Mouse (Mus musculus) embryonic stem cell, embryonic (primary cell): ENCODE measurements around the gene Pgm2l1.

Experiments used
- CTCF ChIA-PET, 4 experiments: fragments of 300-600 bp in 2 of 4; fragments of 350-600 bp in 2 of 4; sonication (Branson Sonifier 250); formaldehyde crosslinking; loops; one replicate each; lab custom pipeline; 2022; ENCODE audit warnings: inconsistent platforms in 2 of 4; lab: Charles Lee
- POLR2A ChIA-PET, 4 experiments: fragments of 300-600 bp in 2 of 4; fragments of 350-600 bp in 2 of 4; sonication (Branson Sonifier 250); formaldehyde crosslinking; loops; one replicate each; lab custom pipeline; 2022; ENCODE audit warnings: antibody characterized with exemption in 4 of 4, inconsistent platforms in 1 of 4; lab: Charles Lee

The Pgm2l1 gene

DNA sequence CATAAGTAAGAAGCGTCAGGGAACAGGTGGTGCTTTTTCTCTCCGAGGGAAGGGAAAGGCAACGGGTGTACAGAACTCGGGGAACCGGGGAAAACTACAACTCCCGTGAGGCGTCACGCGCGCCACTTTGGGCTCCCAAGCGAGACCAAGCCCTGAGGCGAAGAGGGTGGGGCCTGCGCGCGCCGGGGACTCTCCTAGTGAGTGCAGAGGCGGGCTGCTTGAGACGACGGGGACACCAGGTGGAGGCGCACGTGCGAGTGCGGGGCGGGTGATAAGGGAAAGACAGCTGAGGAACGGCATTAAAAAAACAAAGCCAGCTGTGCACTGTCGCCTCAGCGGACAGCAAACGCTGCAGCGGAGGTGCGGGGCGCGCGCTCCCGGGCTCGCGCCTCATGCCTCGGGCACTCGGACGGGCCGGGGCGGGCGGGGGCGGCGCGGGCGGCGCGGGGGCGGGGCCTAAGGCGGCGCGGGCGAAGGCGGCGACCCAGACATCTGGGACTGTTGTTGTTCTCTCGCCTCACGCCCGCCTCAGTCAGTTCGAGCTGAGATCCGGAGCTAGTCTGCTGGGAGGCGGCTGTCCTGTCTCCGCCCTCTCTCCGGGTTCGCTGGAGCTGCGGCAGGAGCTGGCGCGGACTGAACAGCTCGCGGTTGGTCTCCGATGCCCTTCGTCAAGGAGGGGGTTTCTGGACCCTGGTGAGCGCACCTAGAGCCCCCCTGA is at the start of gene Pgm2l1:
Pgm2l1 (plus strand) TSS at position 237 of the 718 bp plus-strand sequence.
- ChIA-PET POLR2A (interaction anchor here (0.5 to 1.5 kb wide), 22 partner anchors 10 to 380 kb away, joined by 3 to 18 read pairs (median 4); partner anchors contain the start of genes Lipt2 (in 3 of the 4), Pold3 (in 2 of the 4), C2cd3 (in 1 of the 4) and Ppme1 (in 1 of the 4)), CTCF (interaction anchor here in 2 of 4 experiments (0.5 to 1.0 kb wide), 2 partner anchors 49 to 834 kb away, joined by 3 to 5 read pairs; no protein-coding TSS in a partner anchor)

DNA sequence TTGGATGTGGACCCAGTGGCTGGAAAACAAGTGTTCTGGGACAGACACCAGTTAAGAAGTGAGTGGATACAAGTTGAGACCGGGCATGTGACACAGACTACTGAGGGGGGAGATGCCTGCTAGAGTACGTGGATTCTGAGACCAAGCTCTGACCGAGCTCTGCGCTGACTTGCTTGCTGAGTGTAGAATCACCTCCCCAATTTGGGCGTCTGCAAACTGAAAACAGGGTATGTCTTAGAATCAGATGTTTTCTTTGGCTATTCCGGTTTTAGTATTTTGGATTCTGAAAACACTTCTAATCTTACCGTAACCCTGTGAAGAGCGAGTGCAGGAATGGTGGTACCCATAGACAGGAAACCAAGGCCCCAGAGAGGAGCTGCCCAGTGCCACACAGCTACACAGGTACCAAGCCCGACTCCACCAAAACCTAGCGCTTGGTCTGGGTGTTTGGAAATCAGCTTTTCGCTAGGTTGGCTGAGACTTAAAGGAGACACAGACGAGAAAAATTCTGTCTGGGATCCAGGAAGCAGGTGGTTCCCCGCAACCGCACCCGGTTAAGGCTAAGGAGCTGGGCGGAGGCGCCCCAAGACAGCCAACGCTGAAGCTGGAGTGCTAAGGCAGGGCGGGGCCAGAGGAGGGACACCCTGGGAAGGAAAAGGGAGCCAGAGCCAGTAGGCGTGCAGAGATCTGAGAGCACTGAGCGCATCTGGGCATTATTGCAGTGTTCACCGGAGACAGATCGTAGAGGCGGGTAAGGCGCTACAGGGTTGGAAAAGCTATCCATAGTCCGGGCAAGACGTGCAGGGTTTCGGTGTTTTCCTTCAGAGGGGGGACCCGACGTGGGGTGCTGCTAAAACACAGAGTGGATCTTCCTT is 48.9 kb upstream of the Pgm2l1 start:
- CTCF ChIA-PET = interaction anchor here (0.5 to 2.5 kb wide), 12 partner anchors 9 to 1249 kb away, joined by 3 to 20 read pairs (median 3); no protein-coding TSS in a partner anchor
- POLR2A ChIA-PET = interaction anchor here in 3 of 4 experiments (0.6 to 2.8 kb wide), 17 partner anchors 9 to 1487 kb away, joined by 3 to 12 read pairs (median 3); partner anchors contain the start of genes Lipt2 (in 2 of the 3), Pgm2l1 (in 1 of the 3) and Pold3 (in 1 of the 3)

DNA sequence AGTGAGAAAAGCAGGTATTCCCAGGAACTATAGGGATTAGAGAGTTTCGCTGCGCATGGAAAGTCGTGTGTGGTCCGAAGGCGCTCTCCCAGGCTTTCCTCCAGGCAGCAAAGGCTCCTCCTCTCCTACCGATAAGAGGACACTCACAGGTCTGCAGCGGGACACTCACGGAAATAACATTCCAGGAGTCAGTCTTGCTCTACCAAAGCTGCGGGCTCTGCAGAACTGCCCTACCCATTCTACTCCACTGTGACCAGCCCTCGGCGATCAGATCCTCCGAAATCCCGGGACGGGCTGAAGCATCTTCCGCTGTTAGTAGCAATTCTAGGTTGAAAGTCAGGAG is 48.3 kb upstream of the Pgm2l1 start:
- ChIA-PET POLR2A (interaction anchor here in 2 of 4 experiments (0.6 to 2.8 kb wide), 12 partner anchors 9 to 317 kb away, joined by 3 to 12 read pairs (median 3); partner anchors contain the start of genes Lipt2 (in 2 of the 2) and Pold3 (in 1 of the 2)), CTCF (interaction anchor here in 3 of 4 experiments (0.5 to 2.5 kb wide), 8 partner anchors 8 to 1249 kb away, joined by 3 to 20 read pairs (median 4); no protein-coding TSS in a partner anchor)

DNA sequence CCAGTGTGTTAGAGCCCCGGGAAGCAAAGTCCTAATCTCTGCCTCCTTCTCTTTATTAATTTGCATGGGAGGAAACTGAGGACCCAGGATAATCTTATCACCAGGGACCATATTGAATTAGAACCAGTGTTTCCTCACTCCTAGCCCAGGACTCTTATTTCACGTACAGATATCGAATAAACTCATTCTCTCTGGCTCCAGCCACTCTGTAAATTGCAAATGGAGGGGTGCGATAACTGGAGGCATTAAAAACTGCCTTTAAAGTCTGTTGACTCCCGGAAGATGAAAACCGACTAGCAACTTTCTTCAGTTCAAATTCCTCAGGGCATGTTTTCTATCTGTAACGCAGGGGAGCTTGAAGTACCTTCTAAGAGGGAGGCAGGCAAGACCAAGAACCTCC is 47.8 kb upstream of the Pgm2l1 start:
- ChIA-PET POLR2A (interaction anchor here in 2 of 4 experiments (1.9 to 2.8 kb wide), 3 partner anchors 19 to 58 kb away, joined by 6 to 11 read pairs (median 9); partner anchors contain the start of genes Lipt2 (in 1 of the 2) and Pold3 (in 1 of the 2)), CTCF (interaction anchor here in 2 of 4 experiments (1.9 to 2.5 kb wide), 2 partner anchors 8 to 9 kb away, joined by 8 to 20 read pairs; no protein-coding TSS in a partner anchor)

DNA sequence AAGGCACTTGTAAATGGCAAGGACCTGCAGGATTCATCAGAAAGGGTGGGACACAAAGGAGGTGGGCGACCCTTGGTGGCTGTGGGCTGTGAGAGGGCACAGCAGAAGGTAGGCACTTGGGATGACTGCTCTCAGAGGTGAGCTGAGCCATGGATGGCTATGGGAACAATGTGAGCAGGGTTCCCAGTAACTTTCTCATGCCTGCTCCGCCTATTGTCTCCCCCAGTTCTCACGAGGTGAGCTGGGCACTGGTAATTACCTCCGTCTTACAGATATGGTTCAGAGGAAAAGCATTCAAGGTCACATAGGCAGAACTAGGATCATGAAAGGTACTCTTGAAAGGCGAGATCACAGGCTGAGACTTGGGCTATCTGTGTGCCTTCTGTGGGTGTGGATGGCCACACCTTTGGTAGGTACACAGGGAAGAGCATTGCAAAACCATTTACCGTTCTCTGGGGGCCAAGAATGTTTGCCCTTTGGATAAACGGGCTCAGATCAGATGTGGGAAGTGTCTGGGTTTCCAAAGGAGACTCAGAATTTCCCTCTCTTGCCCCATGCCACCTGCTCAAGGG is 47.3 kb upstream of the Pgm2l1 start:
- POLR2A ChIA-PET = no interaction called here
- CTCF ChIA-PET = no interaction called here

DNA sequence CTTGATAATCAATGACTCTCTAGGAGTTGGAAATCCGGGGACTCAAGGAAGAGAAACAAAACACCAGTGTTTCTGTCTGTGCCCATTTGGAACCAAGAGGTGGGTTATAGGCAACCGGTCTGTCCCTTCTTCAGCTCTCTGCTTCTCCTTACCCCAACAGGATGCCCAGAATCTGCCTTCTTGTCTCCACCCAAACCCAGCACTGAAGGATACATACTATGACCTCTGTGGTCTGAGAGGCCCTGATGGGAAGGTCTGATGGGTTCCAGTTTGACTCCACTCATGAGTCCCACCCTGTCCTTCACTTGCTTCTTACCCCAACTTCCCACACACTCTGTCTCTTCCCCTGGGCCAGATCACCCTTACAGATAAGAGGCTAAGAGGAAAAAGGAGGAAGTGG is 46.0 kb upstream of the Pgm2l1 start:
- ChIA-PET POLR2A (interaction anchor here in 1 of 4 experiments (0.5 kb wide), 1 partner anchor 20 kb away, joined by 3 read pairs; no protein-coding TSS in a partner anchor), CTCF (interaction anchor here in 1 of 4 experiments (1.0 kb wide), 1 partner anchor 9 kb away, joined by 3 read pairs; no protein-coding TSS in a partner anchor)

DNA sequence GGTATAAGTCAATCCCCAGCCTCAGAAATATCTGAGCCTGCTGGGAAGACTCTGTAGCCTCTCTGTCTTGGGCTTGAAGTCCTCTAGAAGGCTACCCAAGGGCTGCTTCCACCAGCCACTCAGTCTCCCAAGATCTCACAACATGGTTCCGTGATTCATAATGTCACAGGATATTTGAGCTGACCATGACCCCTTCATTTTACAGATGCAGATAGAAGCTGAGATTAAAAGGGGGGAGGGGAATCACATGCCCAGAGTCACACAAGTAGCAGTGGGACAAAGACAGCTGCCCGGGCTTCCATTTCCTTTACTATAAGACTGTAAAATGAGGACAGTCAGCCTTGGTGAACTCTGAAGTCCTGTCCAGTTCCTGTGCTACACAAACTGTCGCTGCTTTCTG is 45.6 kb upstream of the Pgm2l1 start:
- ChIA-PET CTCF (no interaction called here), POLR2A (interaction anchor here in 1 of 4 experiments (0.9 kb wide), 1 partner anchor 23 kb away, joined by 3 read pairs; the partner anchor contains the start of gene Lipt2)

DNA sequence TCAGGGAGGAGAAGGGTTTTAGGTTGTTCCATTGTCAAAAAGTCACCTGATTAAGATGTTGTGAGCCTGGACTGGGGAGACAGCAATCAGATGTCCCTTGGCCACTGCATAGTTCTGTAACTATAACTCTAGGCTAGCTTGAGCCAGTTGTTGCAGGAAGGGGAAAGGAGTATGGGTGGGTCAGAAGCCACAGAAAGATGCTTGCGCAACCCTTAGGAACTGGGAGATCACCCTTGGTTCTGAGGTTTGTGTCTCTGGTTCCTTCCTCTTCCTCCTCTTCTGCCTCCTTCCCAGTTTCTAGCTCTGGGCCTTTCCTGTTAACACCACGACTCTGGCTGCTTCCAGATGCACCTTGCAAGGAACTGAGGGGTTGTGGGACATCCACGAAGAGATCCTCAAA is 44.8 kb upstream of the Pgm2l1 start:
- POLR2A ChIA-PET = interaction anchor here in 1 of 4 experiments (0.9 kb wide), 1 partner anchor 24 kb away, joined by 3 read pairs; the partner anchor contains the start of gene Lipt2
- CTCF ChIA-PET = interaction anchor here in 1 of 4 experiments (0.5 kb wide), 1 partner anchor 83 kb away, joined by 4 read pairs; no protein-coding TSS in a partner anchor

DNA sequence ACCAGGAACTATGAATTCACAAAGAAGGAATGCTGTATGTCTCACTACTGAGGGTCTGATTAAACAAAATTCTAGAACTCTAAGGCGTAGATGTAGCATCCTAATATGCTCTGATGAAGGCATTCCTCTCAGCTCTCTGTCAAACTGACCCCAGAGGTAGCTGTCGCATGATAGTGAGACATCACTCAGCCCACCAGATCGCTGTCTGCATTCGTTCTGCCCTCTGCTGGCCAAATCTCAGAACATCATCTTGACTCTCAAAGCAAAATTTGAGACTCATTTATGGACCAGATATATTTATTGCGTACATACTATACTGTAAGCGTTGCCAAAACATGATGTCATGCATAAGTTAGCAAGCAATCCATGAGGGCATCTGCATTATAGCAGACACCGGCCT is 39.6 kb upstream of the Pgm2l1 start:
- CTCF ChIA-PET = interaction anchor here (0.5 to 4.2 kb wide), 32 partner anchors 9 to 666 kb away, joined by 3 to 20 read pairs (median 4); partner anchors contain the start of genes Lipt2 (in 2 of the 4) and Rnf169 (in 1 of the 4)
- POLR2A ChIA-PET = interaction anchor here in 1 of 4 experiments (0.7 to 1.7 kb wide), 4 partner anchors 10 to 78 kb away, joined by 3 to 6 read pairs (median 4); partner anchors contain the start of gene Lipt2

DNA sequence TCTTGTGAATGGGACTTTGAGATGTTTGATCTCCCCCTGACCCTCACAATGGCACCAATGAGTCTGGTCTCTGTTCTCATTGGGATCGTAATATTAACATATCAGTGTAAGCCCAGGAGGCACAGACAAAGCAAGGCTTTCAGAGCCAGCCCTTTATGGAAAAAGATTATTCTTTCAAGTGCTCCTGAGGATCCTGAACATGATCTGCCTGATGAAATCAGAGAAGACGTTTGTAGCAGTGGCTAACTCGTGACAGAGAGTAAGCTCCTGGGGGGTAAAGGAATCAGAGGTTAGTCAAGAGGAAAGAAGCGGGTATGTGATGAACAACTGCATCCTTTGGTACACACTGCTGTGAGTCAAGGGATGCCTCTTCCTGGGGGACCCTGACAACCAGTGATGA is 37.0 kb upstream of the Pgm2l1 start:
- ChIA-PET CTCF (interaction anchor here (0.6 to 4.2 kb wide), 10 partner anchors 9 to 201 kb away, joined by 3 to 20 read pairs (median 4); no protein-coding TSS in a partner anchor), POLR2A (interaction anchor here in 2 of 4 experiments (1.1 to 1.6 kb wide), 2 partner anchors 12 to 31 kb away, joined by 3 read pairs; partner anchors contain the start of gene Lipt2 (in 1 of the 2))

DNA sequence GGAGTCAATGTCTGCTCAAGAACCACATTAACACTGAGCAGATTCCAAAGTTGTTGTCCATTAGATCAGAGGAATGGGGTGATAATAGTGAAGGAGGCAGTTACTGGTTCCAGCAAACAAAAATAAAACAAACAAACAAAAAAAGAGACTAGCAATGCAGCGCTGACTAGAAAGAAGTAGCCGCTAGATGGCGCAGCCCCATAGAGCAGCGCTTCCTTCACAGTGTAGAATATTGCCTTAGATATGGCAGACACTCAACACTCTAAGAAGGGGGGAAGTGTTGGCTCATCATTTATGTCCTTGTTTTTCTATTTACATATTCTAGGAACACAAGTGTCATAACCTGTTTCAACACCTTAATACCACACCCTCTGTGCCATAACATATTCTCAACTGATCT is 36.4 kb upstream of the Pgm2l1 start:
- ChIA-PET POLR2A (no interaction called here), CTCF (interaction anchor here in 2 of 4 experiments (0.7 to 1.0 kb wide), 3 partner anchors 10 to 528 kb away, joined by 3 to 5 read pairs (median 3); no protein-coding TSS in a partner anchor)

DNA sequence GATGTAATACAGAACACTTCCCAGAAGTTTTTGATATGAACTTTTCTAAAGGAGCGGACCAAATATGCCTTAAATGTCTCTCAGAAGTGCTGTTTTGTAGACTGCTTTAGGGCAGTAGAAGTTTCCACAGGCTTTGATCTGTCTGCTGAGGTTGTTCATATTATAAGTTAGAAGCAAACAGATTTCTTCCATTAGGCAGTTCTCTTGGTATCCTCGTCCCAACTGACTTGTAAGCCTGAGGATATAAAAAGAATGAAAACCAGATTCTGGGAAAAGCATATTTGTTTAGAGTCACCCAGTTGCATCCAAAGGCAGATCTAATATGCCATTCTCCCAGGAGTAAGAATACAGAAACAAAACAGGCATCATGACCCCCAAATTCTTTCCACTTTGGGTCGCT is 26.0 kb upstream of the Pgm2l1 start:
- ChIA-PET POLR2A (no interaction called here), CTCF (no interaction called here)

DNA sequence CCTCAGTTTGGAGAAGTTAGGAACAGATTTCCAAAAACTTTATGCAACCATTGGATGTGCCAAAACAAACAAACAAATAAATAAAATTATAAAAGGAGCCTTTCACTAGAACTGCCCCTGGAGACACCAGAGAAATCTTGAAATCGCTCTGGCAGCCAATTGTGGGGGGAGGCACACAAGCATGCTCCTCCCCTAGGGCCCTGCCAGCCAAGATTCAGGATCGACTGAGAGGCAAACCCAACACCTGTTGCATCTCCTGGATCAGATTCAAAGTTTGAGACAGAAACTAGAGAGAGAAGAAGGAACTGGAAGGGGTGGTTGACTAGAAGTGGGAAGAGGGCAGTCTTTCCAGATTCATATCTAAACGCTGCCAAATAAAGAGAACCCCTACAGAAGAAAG is 23.6 kb upstream of the Pgm2l1 start:
- POLR2A ChIA-PET = interaction anchor here in 1 of 4 experiments (0.9 to 1.0 kb wide), 2 partner anchors 9 to 24 kb away, joined by 3 read pairs; partner anchors contain the start of gene Pgm2l1
- CTCF ChIA-PET = no interaction called here

DNA sequence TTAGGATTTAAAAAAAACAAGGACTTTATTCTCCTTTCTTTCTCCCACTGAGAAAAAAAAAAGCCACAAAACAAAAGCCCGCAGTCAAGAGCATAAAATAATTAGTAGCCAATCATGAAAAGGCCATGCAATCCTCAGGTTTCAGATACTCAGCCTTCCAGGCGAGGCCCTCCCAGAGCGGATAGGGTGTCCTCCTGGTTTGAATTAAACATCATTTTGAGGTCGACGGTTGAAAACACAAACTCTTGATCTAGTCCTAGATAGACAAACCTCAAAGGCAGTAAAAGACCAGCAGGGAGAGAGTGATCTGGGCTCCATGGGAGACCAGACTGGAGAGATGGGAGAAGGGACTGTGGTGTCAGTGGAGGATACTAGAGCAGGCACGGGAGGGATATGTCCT is 22.3 kb upstream of the Pgm2l1 start:
- CTCF ChIA-PET = no interaction called here
- POLR2A ChIA-PET = no interaction called here

DNA sequence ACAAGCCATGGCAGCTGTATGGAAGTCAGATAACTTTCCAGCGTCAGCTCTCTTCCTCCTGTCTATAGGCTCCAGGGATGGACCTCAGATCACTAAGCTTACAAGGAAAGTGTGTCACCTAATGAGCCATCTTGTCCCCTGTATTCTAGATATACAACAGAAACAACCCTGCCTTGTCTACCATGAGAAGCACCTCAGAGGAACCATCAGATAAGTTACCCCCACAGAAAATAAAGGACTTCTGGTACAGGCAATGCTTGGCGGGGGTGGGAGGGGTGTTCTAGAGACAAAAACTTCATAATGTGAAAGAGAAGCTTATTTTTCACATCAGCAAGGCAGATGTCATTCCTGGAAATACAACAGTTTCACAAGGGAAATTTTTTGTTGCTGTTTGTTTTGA is 21.1 kb upstream of the Pgm2l1 start:
- ChIA-PET POLR2A (interaction anchor here in 1 of 4 experiments (0.7 to 1.4 kb wide), 3 partner anchors 11 to 85 kb away, joined by 3 to 6 read pairs (median 3); partner anchors contain the start of gene Pold3), CTCF (interaction anchor here in 1 of 4 experiments (1.9 kb wide), 1 partner anchor 18 kb away, joined by 6 read pairs; no protein-coding TSS in a partner anchor)

DNA sequence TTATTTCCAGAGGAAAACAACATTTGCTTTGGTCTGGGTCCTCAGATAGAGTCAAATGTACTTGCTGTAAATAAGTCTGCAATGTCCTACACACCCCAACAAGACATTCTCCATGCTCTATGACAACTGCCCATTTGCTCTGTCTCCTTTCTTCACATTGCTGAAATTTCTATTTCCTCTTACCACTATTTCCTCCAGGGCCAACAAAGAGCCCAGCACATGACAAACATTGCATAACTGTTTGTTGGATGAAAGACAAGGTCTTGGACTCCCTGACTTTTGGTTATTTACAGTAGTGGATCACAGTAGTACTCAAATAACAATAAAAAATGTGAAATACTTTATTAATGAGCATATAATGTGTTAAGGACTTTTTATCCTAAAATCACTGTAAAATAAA is 19.3 kb upstream of the Pgm2l1 start:
- ChIA-PET CTCF (interaction anchor here in 1 of 4 experiments (1.9 kb wide), 1 partner anchor 20 kb away, joined by 6 read pairs; no protein-coding TSS in a partner anchor), POLR2A (interaction anchor here in 1 of 4 experiments (1.3 kb wide), 1 partner anchor 49 kb away, joined by 3 read pairs; the partner anchor contains the start of gene Lipt2)

DNA sequence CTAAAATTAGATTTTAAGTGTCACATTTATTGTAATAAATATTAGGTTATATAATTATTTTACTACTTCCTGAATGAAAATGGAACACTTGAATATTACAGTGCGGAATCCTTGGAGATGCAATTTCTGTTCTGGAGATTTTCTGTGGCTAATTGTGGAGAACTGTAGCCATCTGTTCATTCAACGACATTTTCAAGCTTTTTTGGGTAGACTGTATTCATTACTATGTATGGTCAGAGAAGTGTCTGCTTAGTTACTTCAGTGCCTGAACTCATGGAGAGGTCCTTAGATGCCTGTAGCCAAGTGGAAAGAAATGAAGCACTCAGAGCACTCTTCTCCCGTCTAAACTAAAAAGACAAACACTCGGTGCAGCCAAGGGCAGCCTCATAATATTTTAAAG is 12.9 kb upstream of the Pgm2l1 start:
- CTCF ChIA-PET = no interaction called here

More for the DNA sequence above, 12.9 kb upstream of the Pgm2l1 start:
- POLR2A ChIA-PET = no interaction called here
